Mouse (Mus musculus): Measurements from ENCODE around the gene Lime1. TPM values are rescaled to one million over a fixed set of nuclear protein-coding genes. Genes with fewer than 3 reads are reported as not detected.

The Lime1 gene
- polyA plus RNA-seq, 1 experiment from 2014 or later = 61.1 TPM

GRCm38 (mm10) chr2:181365655-181366075, 14.2 kb upstream of the Lime1 start:
- ATAC-seq = peak; percentile 49
- Histone ChIP-seq H3K9me3 (ENCODE audit: control insufficient read depth, low read length) (no peaks in the 10 kb centered on the region), H3K4me2 (ENCODE audit: low read length) (peak overlapping the region; percentile 87), H3K9ac (replicated peaks; ENCODE audit: low read depth, low read length) (peak overlapping the region; percentile 91), H3K4me3 (replicated peaks; ENCODE audit: low read length) (peak overlapping the region; percentile 93), H3K27me3 (replicated peaks; ENCODE audit: control insufficient read depth, insufficient read depth, low read length) (no peaks in the 10 kb centered on the region), H3K36me3 (ENCODE audit: control insufficient read depth, insufficient read depth) (peaks cover 19% of the 10 kb centered on the region), H3K27ac (ENCODE audit: low read length) (peak overlapping the region; percentile 79), H3K4me1 (replicated peaks; ENCODE audit: control insufficient read depth, insufficient read depth, low read length) (peaks cover 35% of the 10 kb centered on the region)
- WGBS = 0% methylated on average over 19 of the region's 20 CpGs

GRCm38 (mm10) chr2:181370001-181370400, 9.9 kb upstream of the Lime1 start:
- Histone ChIP-seq H3K9ac (replicated peaks; ENCODE audit: low read depth, low read length) (no peak overlapping the region), H3K4me1 (replicated peaks; ENCODE audit: control insufficient read depth, insufficient read depth, low read length) (peaks cover 29% of the 10 kb centered on the region), H3K4me2 (ENCODE audit: low read length) (no peak overlapping the region), H3K9me3 (ENCODE audit: control insufficient read depth, low read length) (no peaks in the 10 kb centered on the region), H3K27me3 (replicated peaks; ENCODE audit: control insufficient read depth, insufficient read depth, low read length) (no peaks in the 10 kb centered on the region), H3K4me3 (replicated peaks; ENCODE audit: low read length) (no peak overlapping the region), H3K36me3 (ENCODE audit: control insufficient read depth, insufficient read depth) (peaks cover 10% of the 10 kb centered on the region; the same call in 1 of the 2 replicates), H3K27ac (ENCODE audit: low read length) (no peak overlapping the region)
- 98% methylated on average over 5 of the region's 5 CpGs for WGBS
- ATAC-seq = no peak

- Histone ChIP-seq H3K4me3 (replicated peaks; ENCODE audit: low read length) (no peak overlapping the region), H3K36me3 (ENCODE audit: control insufficient read depth, insufficient read depth) (peaks cover 10% of the 10 kb centered on the region), H3K9me3 (ENCODE audit: control insufficient read depth, low read length) (no peaks in the 10 kb centered on the region), H3K4me1 (replicated peaks; ENCODE audit: control insufficient read depth, insufficient read depth, low read length) (no peaks in the 10 kb centered on the region), H3K27me3 (replicated peaks; ENCODE audit: control insufficient read depth, insufficient read depth, low read length) (no peaks in the 10 kb centered on the region), H3K4me2 (ENCODE audit: low read length) (no peak overlapping the region), H3K9ac (replicated peaks; ENCODE audit: low read depth, low read length) (no peak overlapping the region), H3K27ac (ENCODE audit: low read length) (no peak overlapping the region)
- WGBS = 96% methylated on average over 2 of the region's 2 CpGs
- no peak for ATAC-seq
Observed at GRCm38 (mm10) chr2:181375787-181376186, 4.1 kb upstream of the Lime1 start.

- no peak overlapping the region for H3K9ac ChIP-seq (replicated peaks; ENCODE audit: low read depth, low read length)
- 91% methylated on average over 2 of the region's 2 CpGs for WGBS
- no peak overlapping the region for H3K4me3 ChIP-seq (replicated peaks; ENCODE audit: low read length)
- H3K9me3 ChIP-seq (ENCODE audit: control insufficient read depth, low read length) = no peaks in the 10 kb centered on the region
- H3K4me2 ChIP-seq (ENCODE audit: low read length) = no peak overlapping the region
- no peak overlapping the region for H3K27ac ChIP-seq (ENCODE audit: low read length)
- no peaks in the 10 kb centered on the region for H3K27me3 ChIP-seq (replicated peaks; ENCODE audit: control insufficient read depth, insufficient read depth, low read length)
- ATAC-seq = no peak
- no peaks in the 10 kb centered on the region for H3K4me1 ChIP-seq (replicated peaks; ENCODE audit: control insufficient read depth, insufficient read depth, low read length)
- peaks cover 13% of the 10 kb centered on the region for H3K36me3 ChIP-seq (ENCODE audit: control insufficient read depth, insufficient read depth)
Observed at GRCm38 (mm10) chr2:181377230-181377629, 2.6 kb upstream of the Lime1 start.

- Histone ChIP-seq H3K9ac (replicated peaks; ENCODE audit: low read depth, low read length) (no peak overlapping the region), H3K4me2 (ENCODE audit: low read length) (no peak overlapping the region), H3K27me3 (replicated peaks; ENCODE audit: control insufficient read depth, insufficient read depth, low read length) (no peaks in the 10 kb centered on the region), H3K36me3 (ENCODE audit: control insufficient read depth, insufficient read depth) (peaks cover 17% of the 10 kb centered on the region), H3K4me3 (replicated peaks; ENCODE audit: low read length) (no peak overlapping the region), H3K4me1 (replicated peaks; ENCODE audit: control insufficient read depth, insufficient read depth, low read length) (no peaks in the 10 kb centered on the region), H3K27ac (ENCODE audit: low read length) (no peak overlapping the region), H3K9me3 (ENCODE audit: control insufficient read depth, low read length) (no peaks in the 10 kb centered on the region)
- ATAC-seq = no peak
- WGBS = 91% methylated on average over 5 of the region's 5 CpGs
Observed at GRCm38 (mm10) chr2:181378701-181379100, 1.2 kb upstream of the Lime1 start.

- no peak for ATAC-seq
- Histone ChIP-seq H3K36me3 (ENCODE audit: control insufficient read depth, insufficient read depth) (peaks cover 17% of the 10 kb centered on the region), H3K27ac (ENCODE audit: low read length) (no peak overlapping the region), H3K4me2 (ENCODE audit: low read length) (no peak overlapping the region), H3K4me3 (replicated peaks; ENCODE audit: low read length) (no peak overlapping the region), H3K4me1 (replicated peaks; ENCODE audit: control insufficient read depth, insufficient read depth, low read length) (no peaks in the 10 kb centered on the region), H3K9ac (replicated peaks; ENCODE audit: low read depth, low read length) (no peak overlapping the region), H3K9me3 (ENCODE audit: control insufficient read depth, low read length) (no peaks in the 10 kb centered on the region), H3K27me3 (replicated peaks; ENCODE audit: control insufficient read depth, insufficient read depth, low read length) (no peaks in the 10 kb centered on the region)
- WGBS = 83% methylated on average over 5 of the region's 5 CpGs
Observed at GRCm38 (mm10) chr2:181380251-181380650, 373 bp downstream of the Lime1 start.

- Histone ChIP-seq H3K9me3 (ENCODE audit: control insufficient read depth, low read length) (no peaks in the 10 kb centered on the region), H3K4me1 (replicated peaks; ENCODE audit: control insufficient read depth, insufficient read depth, low read length) (no peaks in the 10 kb centered on the region), H3K9ac (replicated peaks; ENCODE audit: low read depth, low read length) (no peak overlapping the region), H3K27me3 (replicated peaks; ENCODE audit: control insufficient read depth, insufficient read depth, low read length) (no peaks in the 10 kb centered on the region), H3K36me3 (ENCODE audit: control insufficient read depth, insufficient read depth) (peaks cover 17% of the 10 kb centered on the region), H3K4me2 (ENCODE audit: low read length) (no peak overlapping the region), H3K27ac (ENCODE audit: low read length) (no peak overlapping the region), H3K4me3 (replicated peaks; ENCODE audit: low read length) (no peak overlapping the region)
- 95% methylated on average over 5 of the region's 5 CpGs for WGBS
- no peak for ATAC-seq
Observed at GRCm38 (mm10) chr2:181381107-181381506, 1.2 kb downstream of the Lime1 start.

- Histone ChIP-seq H3K4me3 (replicated peaks; ENCODE audit: low read length) (no peak overlapping the region), H3K9me3 (ENCODE audit: control insufficient read depth, low read length) (no peaks in the 10 kb centered on the region), H3K27me3 (replicated peaks; ENCODE audit: control insufficient read depth, insufficient read depth, low read length) (no peaks in the 10 kb centered on the region), H3K9ac (replicated peaks; ENCODE audit: low read depth, low read length) (no peak overlapping the region), H3K27ac (ENCODE audit: low read length) (no peak overlapping the region), H3K36me3 (ENCODE audit: control insufficient read depth, insufficient read depth) (peaks cover 17% of the 10 kb centered on the region), H3K4me1 (replicated peaks; ENCODE audit: control insufficient read depth, insufficient read depth, low read length) (no peaks in the 10 kb centered on the region), H3K4me2 (ENCODE audit: low read length) (no peak overlapping the region)
- ATAC-seq = no peak
- 92% methylated on average over 6 of the region's 6 CpGs for WGBS
Observed at GRCm38 (mm10) chr2:181381631-181382306, 1.9 kb downstream of the Lime1 start.

GRCm38 (mm10) chr2:181384463-181384862, 4.6 kb downstream of the Lime1 start:
- H3K4me1 ChIP-seq (replicated peaks; ENCODE audit: control insufficient read depth, insufficient read depth, low read length) = no peaks in the 10 kb centered on the region
- H3K4me3 ChIP-seq (replicated peaks; ENCODE audit: low read length) = no peak overlapping the region
- H3K27ac ChIP-seq (ENCODE audit: low read length) = no peak overlapping the region
- no peak overlapping the region for H3K9ac ChIP-seq (replicated peaks; ENCODE audit: low read depth, low read length)
- ATAC-seq = no peak
- WGBS = 92% methylated on average over 7 of the region's 7 CpGs
- H3K27me3 ChIP-seq (replicated peaks; ENCODE audit: control insufficient read depth, insufficient read depth, low read length) = no peaks in the 10 kb centered on the region
- no peaks in the 10 kb centered on the region for H3K9me3 ChIP-seq (ENCODE audit: control insufficient read depth, low read length)
- H3K36me3 ChIP-seq (ENCODE audit: control insufficient read depth, insufficient read depth) = peaks cover 16% of the 10 kb centered on the region
- no peak overlapping the region for H3K4me2 ChIP-seq (ENCODE audit: low read length)
